Mouse (Mus musculus) liver, embryonic 13.5 days (tissue): ENCODE measurements around the gene Zbtb24. TPM values are rescaled to one million over a fixed set of nuclear protein-coding genes. Genes with fewer than 3 reads are reported as not detected.

Experiments
- ATAC-seq: fragments of 200-750 bp; cut with Nextera tagmentation; 2 replicates; pipeline ENCODE4 v1.8.0; 2017; ENCODE audit warnings: low read depth, mild to moderate bottlenecking, moderate number of reproducible peaks, moderate library complexity
- DNase-seq: peaks from one replicate; pipeline ENCODE4 v3.0.0; 2022
- H3K27ac ChIP-seq: fragments of 300-500 bp; sonication (generic); 2 replicates; pipeline ENCODE4 v1.5.1; 2015; ENCODE audit warnings: moderate library complexity, mild to moderate bottlenecking, inconsistent platforms
- H3K27me3 ChIP-seq: fragments of 300-500 bp; sonication (generic); 2 replicates; pipeline ENCODE4 v1.6.1; 2015; ENCODE audit warnings: mild to moderate bottlenecking, inconsistent platforms
- H3K36me3 ChIP-seq: fragments of 300-500 bp; sonication (generic); 2 replicates; pipeline ENCODE4 v1.6.1; 2015; ENCODE audit warnings: mild to moderate bottlenecking, inconsistent platforms
- H3K4me1 ChIP-seq: fragments of 300-500 bp; sonication (generic); replicated peaks from 2 replicates; pipeline ENCODE4 v1.6.1; 2015; ENCODE audit warnings: inconsistent platforms
- H3K4me2 ChIP-seq: fragments of 300-500 bp; sonication (generic); 2 replicates; pipeline ENCODE4 v1.6.1; 2015; ENCODE audit warnings: inconsistent platforms, mild to moderate bottlenecking, moderate library complexity
- H3K4me3 ChIP-seq: fragments of 300-500 bp; sonication (generic); replicated peaks from 2 replicates; pipeline ENCODE4 v1.5.1; 2015; ENCODE audit warnings: mild to moderate bottlenecking, inconsistent platforms
- H3K9ac ChIP-seq: fragments of 300-500 bp; sonication (generic); 2 replicates; pipeline ENCODE4 v1.6.1; 2015; ENCODE audit warnings: mild to moderate bottlenecking, inconsistent platforms
- H3K9me3 ChIP-seq: fragments of 300-500 bp; sonication (generic); replicated peaks from 2 replicates; pipeline ENCODE4 v1.6.1; 2016; ENCODE audit warnings: inconsistent platforms
- WGBS: fragments of 180-500 bp; shearing (Covaris S2); methylation state at CpG from one replicate; pipeline ENCODE4 v1.1.7; 2015; ENCODE audit not compliant: insufficient replicate concordance; 5-methylcytosine and 5-hydroxymethylcytosine counted together
- polyA plus RNA-seq: library from polyadenylated mRNA; unstranded; fragments of >200 nt; fragmentation: Nextera tagmentation; extraction: Ambion mirVana; gene quantifications from 2 replicates; pipeline ENCODE4 v1.2.1, GENCODE M21; 2015

The Zbtb24 gene
- polyA plus RNA-seq, 1 experiment from 2014 or later, result 5.2 TPM

DNA sequence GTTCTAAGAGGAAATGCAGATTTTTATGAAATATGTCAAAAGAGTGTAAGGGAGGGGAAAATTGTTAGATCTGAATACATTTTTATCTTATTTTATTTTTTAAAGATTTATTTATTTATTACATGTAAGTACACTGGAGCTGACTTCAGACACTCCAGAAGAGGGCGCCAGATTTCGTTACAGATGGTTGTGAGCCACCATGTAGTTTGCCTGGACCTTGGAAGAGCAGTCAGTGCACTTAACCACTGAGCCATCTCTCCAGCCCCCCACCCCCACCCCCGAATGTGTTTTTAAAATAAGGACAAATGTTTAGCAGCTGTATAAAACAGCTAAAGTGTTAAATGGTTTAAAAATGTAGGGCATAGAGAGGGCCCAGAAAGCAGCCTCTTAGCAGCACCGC lies 15.6 kb upstream of the Zbtb24 start:
- Histone ChIP-seq H3K36me3 (no peaks in the 10 kb centered on the region), H3K27ac (no peak overlapping the region), H3K4me1 (no peaks in the 10 kb centered on the region), H3K27me3 (0 out of 2 replicates have a peak, but pooled peaks cover 8% of the 10 kb centered on the region), H3K4me3 (no peak overlapping the region), H3K9ac (no peak overlapping the region), H3K9me3 (no peaks in the 10 kb centered on the region), H3K4me2 (no peak overlapping the region)
- ATAC-seq, result no peak
- whole genome bisulfite sequencing, result 26% methylated on average over 4 of the region's 4 CpGs
- peak; percentile 13 for DNase-seq

- 0 out of 2 replicates have a peak, but pooled peaks cover 8% of the 10 kb centered on the region for H3K27me3 ChIP-seq
- H3K9ac ChIP-seq, result no peak overlapping the region
- H3K27ac ChIP-seq, result no peak overlapping the region
- ATAC-seq, result no peak
- no peak for DNase-seq
- no peaks in the 10 kb centered on the region for H3K36me3 ChIP-seq
- no peaks in the 10 kb centered on the region for H3K9me3 ChIP-seq
- WGBS, result 30% methylated on average over 3 of the region's 3 CpGs
- no peak overlapping the region for H3K4me3 ChIP-seq
- H3K4me2 ChIP-seq, result no peak overlapping the region
- H3K4me1 ChIP-seq, result no peaks in the 10 kb centered on the region
These were observed 15.0 kb upstream of the Zbtb24 start for GRCm38 (mm10) chr10:41435141-41435540.

DNA sequence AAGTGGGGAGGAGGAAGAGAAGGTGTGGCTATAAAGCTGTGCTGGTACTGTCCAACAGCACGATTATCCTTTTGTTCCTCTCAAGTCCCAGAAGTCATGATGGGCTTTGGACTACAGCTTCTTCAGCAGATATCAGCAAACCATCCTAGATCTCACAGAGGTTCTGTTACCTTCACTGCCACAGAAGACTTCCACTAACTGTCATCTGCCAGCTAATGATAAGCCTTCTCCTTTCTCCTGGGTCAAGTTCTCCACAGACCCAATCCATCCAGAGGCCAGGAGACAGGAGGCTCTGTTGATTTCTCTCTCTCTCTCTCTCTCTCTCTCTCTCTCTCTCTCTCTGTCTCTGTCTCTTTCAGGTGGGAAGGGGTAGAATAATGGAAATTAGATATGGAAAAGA lies 2.0 kb upstream of the Zbtb24 start:
- Histone ChIP-seq H3K36me3 (peaks cover 14% of the 10 kb centered on the region), H3K4me2 (no peak overlapping the region), H3K4me1 (peaks cover 40% of the 10 kb centered on the region), H3K9me3 (no peaks in the 10 kb centered on the region), H3K27me3 (0 out of 2 replicates have a peak, but pooled peaks cover 4% of the 10 kb centered on the region), H3K27ac (no peak overlapping the region), H3K9ac (no peak overlapping the region), H3K4me3 (no peak overlapping the region)
- ATAC-seq, result no peak
- DNase-seq, result no peak
- WGBS, result 26% methylated on average over 1 of the region's 1 CpGs

DNA sequence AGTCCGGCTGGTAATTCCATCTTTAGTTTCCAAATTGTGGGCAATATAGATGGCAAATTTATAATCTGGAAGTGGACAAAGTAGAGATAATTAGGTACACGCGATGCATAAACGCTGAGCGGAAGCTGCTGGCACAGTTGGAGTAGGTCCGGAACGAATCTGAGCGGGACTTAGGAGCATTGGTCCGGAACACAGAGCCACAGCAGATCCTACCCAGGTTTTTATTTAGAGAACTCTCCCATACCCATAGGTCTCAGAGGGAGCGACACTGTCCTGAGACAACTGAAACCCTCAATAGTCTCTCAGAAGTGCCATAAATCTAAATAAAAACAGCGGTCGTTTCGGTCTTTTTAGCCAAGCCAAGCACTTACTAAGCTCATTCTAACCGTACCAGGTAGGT lies 499 bp upstream of the Zbtb24 start:
- 15% methylated on average over 14 of the region's 14 CpGs for WGBS

DNA sequence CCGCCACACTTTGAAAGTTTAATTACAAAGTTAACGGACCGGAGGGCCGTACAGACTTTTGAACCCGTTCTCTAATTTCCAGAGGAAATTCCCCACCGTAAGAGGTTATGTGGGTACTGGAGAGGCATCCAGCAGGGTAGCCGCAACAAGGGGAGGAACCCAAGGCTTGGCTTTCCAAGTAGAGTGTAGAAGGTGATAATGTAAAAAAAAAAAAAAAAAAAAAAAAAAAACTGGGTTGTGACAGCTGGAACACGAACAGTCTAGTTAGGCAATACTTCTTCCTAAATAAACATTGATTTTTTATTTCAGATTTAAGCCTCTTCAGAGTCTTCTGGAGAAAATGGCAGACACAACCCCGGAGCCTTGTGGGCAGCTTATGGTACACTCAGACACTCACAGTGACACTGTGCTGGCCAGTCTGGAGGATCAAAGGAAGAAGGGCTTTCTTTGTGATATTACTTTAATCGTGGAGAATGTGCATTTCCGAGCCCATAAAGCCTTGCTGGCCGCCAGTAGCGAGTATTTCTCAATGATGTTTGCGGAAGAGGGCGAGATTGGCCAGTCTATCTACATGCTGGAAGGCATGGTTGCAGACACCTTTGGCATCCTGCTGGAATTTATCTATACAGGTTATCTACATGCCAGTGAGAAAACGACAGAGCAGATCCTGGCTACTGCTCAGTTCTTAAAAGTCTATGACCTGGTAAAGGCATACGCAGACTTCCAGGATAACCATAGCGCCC lies 768 bp downstream of the Zbtb24 start:
- H3K4me3 ChIP-seq, result peak overlapping the region; percentile 95
- peaks cover 24% of the 10 kb centered on the region for H3K36me3 ChIP-seq
- no peaks in the 10 kb centered on the region for H3K9me3 ChIP-seq
- DNase-seq, result no peak
- 48% methylated on average over 18 of the region's 18 CpGs for WGBS
- 0 out of 2 replicates have a peak, but pooled peaks cover 4% of the 10 kb centered on the region for H3K27me3 ChIP-seq
- H3K4me1 ChIP-seq, result peaks cover 48% of the 10 kb centered on the region
- peak overlapping the region; percentile 70 for H3K27ac ChIP-seq
- peak overlapping the region; percentile 89 for H3K9ac ChIP-seq
- ATAC-seq, result no peak
- peak overlapping the region; percentile 85 for H3K4me2 ChIP-seq

More for the DNA sequence above, 499 bp upstream of the Zbtb24 start:
- peak overlapping the region; percentile 89 for H3K9ac ChIP-seq
- peaks cover 47% of the 10 kb centered on the region for H3K4me1 ChIP-seq
- H3K4me2 ChIP-seq, result peak overlapping the region; percentile 85
- peak overlapping the region; percentile 83 for H3K27ac ChIP-seq
- H3K27me3 ChIP-seq, result 0 out of 2 replicates have a peak, but pooled peaks cover 4% of the 10 kb centered on the region
- peaks cover 14% of the 10 kb centered on the region for H3K36me3 ChIP-seq
- DNase-seq (peak; percentile 6), ATAC-seq (peak; percentile 17; the same call in 1 of the 2 replicates)
- no peaks in the 10 kb centered on the region for H3K9me3 ChIP-seq
- H3K4me3 ChIP-seq, result peak overlapping the region; percentile 95

DNA sequence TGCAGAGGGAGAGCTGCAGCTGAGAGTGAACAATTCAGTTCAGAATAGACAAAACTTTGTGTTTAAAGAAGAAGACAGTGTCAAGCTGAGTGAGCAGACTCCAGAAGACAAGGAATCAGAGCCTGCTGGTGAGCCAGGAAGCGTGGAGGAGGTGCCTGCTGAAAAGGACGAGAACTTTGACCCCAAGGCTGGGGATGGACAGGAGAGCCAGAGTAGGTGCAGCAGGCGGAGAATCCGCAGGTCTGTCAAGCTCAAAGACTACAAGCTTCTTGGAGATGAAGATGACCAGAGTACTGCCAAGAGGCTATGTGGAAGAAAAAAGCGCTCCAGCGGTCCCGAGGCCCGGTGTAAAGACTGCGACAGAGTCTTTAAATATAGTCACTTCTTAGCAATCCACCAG lies 1.5 kb downstream of the Zbtb24 start:
- peak overlapping the region; percentile 17; the same call in 1 of the 2 replicates for H3K9ac ChIP-seq
- H3K27ac ChIP-seq, result no peak overlapping the region
- H3K4me3 ChIP-seq, result no peak overlapping the region
- no peak for ATAC-seq
- peak overlapping the region; percentile 85 for H3K4me2 ChIP-seq
- no peaks in the 10 kb centered on the region for H3K27me3 ChIP-seq
- DNase-seq, result no peak
- H3K36me3 ChIP-seq, result peaks cover 31% of the 10 kb centered on the region
- H3K9me3 ChIP-seq, result no peaks in the 10 kb centered on the region
- WGBS, result 89% methylated on average over 9 of the region's 9 CpGs
- peaks cover 54% of the 10 kb centered on the region for H3K4me1 ChIP-seq

DNA sequence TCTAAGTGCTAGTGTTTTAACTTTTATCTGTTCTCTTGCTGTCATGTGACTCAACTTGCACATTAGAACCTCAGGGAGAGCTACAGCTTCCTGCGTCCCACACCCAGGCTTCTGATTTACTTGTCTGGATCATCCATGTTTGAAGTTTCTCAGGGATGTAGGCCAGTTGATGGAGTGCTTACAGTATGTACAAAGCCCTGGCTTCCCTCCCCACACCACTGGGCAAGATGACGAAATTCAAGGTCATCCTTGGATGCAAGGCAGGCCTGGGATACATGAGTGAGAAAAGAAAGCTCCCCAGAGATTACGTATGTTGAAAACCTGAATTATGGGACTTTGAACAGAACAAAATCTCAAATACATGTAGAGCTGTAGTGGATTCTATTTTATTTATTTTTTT lies 2.6 kb downstream of the Zbtb24 start:
- H3K4me1 ChIP-seq, result peaks cover 53% of the 10 kb centered on the region
- DNase-seq (no peak), ATAC-seq (no peak)
- no peak overlapping the region for H3K27ac ChIP-seq
- H3K36me3 ChIP-seq, result peaks cover 38% of the 10 kb centered on the region
- no peaks in the 10 kb centered on the region for H3K27me3 ChIP-seq
- no peak overlapping the region for H3K9ac ChIP-seq
- no peaks in the 10 kb centered on the region for H3K9me3 ChIP-seq
- WGBS, result 78% methylated on average over 3 of the region's 3 CpGs
- no peak overlapping the region for H3K4me2 ChIP-seq
- no peak overlapping the region for H3K4me3 ChIP-seq

DNA sequence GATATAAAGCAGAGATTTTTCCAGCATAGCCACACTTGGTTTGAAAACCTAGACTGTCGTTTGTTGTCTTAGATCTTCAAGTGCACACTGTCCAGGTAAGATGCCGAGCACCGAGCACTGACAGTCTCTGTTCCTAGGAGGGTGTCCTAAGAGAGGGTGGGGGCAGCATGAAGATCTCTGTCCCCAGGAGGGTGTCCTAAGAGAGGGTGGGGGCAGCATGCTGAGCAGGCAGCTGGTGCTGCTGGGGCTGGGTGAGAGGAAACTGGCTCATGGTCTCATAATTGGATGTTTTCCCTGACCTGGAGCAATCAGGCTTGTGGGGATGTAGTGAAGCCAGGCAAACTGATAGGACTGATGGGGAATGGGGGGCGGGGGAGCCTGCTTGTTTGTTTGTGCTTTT lies 9.8 kb downstream of the Zbtb24 start:
- Histone ChIP-seq H3K4me3 (no peak overlapping the region), H3K27ac (no peak overlapping the region), H3K36me3 (peaks cover 48% of the 10 kb centered on the region), H3K4me1 (peaks cover 6% of the 10 kb centered on the region), H3K4me2 (no peak overlapping the region), H3K9me3 (no peaks in the 10 kb centered on the region), H3K9ac (no peak overlapping the region), H3K27me3 (no peaks in the 10 kb centered on the region)
- ATAC-seq (no peak), DNase-seq (no peak)
- 79% methylated on average over 4 of the region's 4 CpGs for WGBS

DNA sequence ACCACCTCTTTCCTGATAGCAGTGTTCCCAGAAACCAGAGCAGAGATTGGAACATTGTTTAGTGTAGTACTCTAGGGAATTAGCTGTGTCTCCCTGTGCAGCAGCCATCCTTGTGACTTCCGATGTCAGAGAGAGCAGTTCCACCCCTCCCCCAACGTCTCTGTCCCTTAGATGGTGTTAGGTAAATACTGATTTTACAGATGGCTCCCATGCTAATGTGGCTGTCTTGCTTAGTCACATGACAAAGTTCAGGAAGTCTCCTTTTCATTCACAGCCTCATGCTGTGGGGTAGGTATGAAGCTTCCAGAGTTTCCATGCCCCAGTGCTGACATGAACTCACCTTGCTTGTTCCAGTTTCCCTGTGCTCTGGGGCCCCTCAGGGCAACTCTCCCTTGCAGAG lies 10.3 kb downstream of the Zbtb24 start:
- Histone ChIP-seq H3K36me3 (peaks cover 43% of the 10 kb centered on the region), H3K27me3 (no peaks in the 10 kb centered on the region), H3K9me3 (no peaks in the 10 kb centered on the region), H3K4me1 (peaks cover 6% of the 10 kb centered on the region), H3K4me2 (no peak overlapping the region), H3K9ac (no peak overlapping the region), H3K4me3 (no peak overlapping the region), H3K27ac (no peak overlapping the region)
- 37% methylated on average over 2 of the region's 2 CpGs for WGBS
- ATAC-seq (no peak), DNase-seq (no peak)

DNA sequence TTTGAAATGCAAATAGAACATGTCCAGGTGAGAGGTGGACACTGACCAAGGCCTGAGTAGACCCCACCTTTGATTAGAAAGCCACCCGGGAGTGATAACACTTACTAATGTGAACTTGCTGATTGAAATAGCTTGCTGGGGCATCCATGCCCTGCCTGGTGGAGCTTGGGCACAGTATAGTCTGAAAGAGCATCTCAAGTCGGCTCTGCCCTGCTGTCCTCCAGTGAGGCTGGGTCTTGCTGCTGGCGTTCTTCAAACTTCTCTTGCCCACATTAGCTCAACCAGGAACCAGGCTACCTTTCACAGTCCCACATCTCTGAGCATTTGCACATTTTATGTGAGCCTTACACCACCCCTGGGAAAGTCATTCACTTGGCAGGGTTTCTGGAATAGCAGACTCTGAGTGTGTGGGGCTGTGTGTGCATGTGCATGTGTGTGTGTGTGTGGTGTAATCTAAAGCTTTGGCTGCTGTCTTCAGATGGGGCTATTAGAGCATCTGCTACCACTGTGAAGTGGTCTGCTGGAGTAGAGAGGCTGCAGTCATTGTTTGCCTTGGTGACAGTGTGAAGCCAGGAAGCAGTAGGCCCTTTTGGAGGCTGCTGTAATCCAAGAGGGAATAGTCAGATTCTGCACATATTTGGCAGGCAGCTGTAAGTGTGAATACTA lies 11.0 kb downstream of the Zbtb24 start:
- no peak overlapping the region for H3K4me2 ChIP-seq
- H3K36me3 ChIP-seq, result peaks cover 37% of the 10 kb centered on the region

DNA sequence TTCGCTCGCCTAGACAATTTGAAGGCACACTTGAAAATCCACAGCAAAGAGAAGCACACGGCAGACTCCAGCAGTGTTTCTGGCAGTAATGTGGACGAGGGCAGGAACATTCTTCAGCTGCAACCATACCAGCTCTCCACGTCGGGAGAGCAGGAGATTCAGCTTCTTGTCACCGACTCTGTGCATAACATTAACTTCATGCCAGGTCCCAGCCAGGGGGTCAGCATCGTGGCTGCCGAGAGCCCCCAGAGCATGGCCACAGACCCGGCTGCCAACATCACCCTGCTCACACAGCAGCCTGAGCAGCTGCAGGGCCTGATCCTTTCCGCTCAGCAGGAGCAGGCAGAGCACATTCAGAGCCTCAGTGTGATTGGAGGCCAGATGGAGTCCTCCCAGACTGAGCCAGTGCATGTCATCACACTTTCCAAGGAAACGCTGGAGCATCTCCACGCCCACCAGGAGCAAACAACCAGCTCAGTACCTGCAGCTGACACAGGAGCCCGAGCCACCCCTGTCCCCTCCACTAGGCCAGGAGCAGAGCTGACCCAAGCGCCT lies 14.3 kb downstream of the Zbtb24 start:
- no peaks in the 10 kb centered on the region for H3K9me3 ChIP-seq
- H3K36me3 ChIP-seq, result peaks cover 21% of the 10 kb centered on the region
- no peaks in the 10 kb centered on the region; the same call in 1 of the 2 replicates for H3K4me1 ChIP-seq
- no peak overlapping the region for H3K27ac ChIP-seq
- 74% methylated on average over 15 of the region's 15 CpGs for WGBS
- H3K27me3 ChIP-seq, result no peaks in the 10 kb centered on the region
- H3K4me2 ChIP-seq, result no peak overlapping the region
- DNase-seq (no peak), ATAC-seq (no peak)
- H3K9ac ChIP-seq, result no peak overlapping the region
- H3K4me3 ChIP-seq, result no peak overlapping the region

More for the DNA sequence above, 11.0 kb downstream of the Zbtb24 start:
- H3K4me3 ChIP-seq, result no peak overlapping the region
- no peak for ATAC-seq
- H3K9ac ChIP-seq, result no peak overlapping the region
- no peak for DNase-seq
- H3K4me1 ChIP-seq, result peaks cover 4% of the 10 kb centered on the region
- no peak overlapping the region for H3K27ac ChIP-seq
- 76% methylated on average over 3 of the region's 3 CpGs for WGBS
- H3K27me3 ChIP-seq, result no peaks in the 10 kb centered on the region
- no peaks in the 10 kb centered on the region for H3K9me3 ChIP-seq
